Mouse (Mus musculus): ENCODE results near the gene Pgrmc1. TPM values are rescaled to one million over a fixed set of nuclear protein-coding genes. Genes with fewer than 3 reads are reported as not detected.

The Pgrmc1 gene
- polyA plus RNA-seq, 1 experiment = 255 TPM

- no peak for DNase-seq (ENCODE audit: low read depth)
Observed at GRCm38 (mm10) chrX:36604040-36604439, 6.0 kb downstream of the Pgrmc1 start.

- no peak for DNase-seq (ENCODE audit: low read depth)
Observed at GRCm38 (mm10) chrX:36609117-36609516, 11.1 kb downstream of the Pgrmc1 start.

GRCm38 (mm10) chrX:36628102-36628501 lies 30.1 kb downstream of the Pgrmc1 start:
- no peak for DNase-seq (ENCODE audit: low read depth)

GRCm38 (mm10) chrX:36630771-36631170 lies 32.8 kb downstream of the Pgrmc1 start:
- DNase-seq (ENCODE audit: low read depth) = no peak

GRCm38 (mm10) chrX:36640046-36640445 lies 42.0 kb downstream of the Pgrmc1 start:
- DNase-seq (ENCODE audit: low read depth) = no peak

- no peak for DNase-seq (ENCODE audit: low read depth)
Observed at GRCm38 (mm10) chrX:36644657-36645551, 46.9 kb downstream of the Pgrmc1 start, which contains the start of gene Akap17b. Gene Akap17b, minus strand, starts transcription at chrX:36645395.

Other genes starting within 250 kb of the Pgrmc1 start
- not detected in 2 replicates for gene Gm6268, start 196.9 kb upstream of the Pgrmc1 start, polyA plus RNA-seq (2012; rRNA removed)
- 0.09 TPM in 1 of 2 replicates, not detected in the other for gene Gm14569, start 106.4 kb upstream of the Pgrmc1 start, polyA plus RNA-seq (2012; rRNA removed)
- gene Akap17b, start 47.2 kb downstream of the Pgrmc1 start, polyA plus RNA-seq (2012; rRNA removed) = 0.91 and 1.1 TPM in 2 replicates
- 0.57 TPM in 2 replicates for gene Slc25a43, start 145.5 kb downstream of the Pgrmc1 start, polyA plus RNA-seq (2012; rRNA removed)
- 543 and 651 TPM in 2 replicates for gene Slc25a5, start 197.4 kb downstream of the Pgrmc1 start, polyA plus RNA-seq (2012; rRNA removed)